ENCODE assay signal across 9 mouse cellular contexts in genomic region chr9:66177975-66178374, GRCm38 (mm10).
"Had no signal": no experiment of that assay in that cellular context is flagged by ENCODE, and none has a peak within 500 bp of the region (broad histone marks: within the 10 kb centered on the region; RNA-seq: fewer than 3 reads in every experiment).

No protein-coding gene starts in this region.

- H3K4me2 ChIP-seq: hindbrain, embryonic 13.5 days; limb, embryonic 12.5 days; neural tube, embryonic 13.5 days; stomach, embryonic 15.5 days had no signal

- DNase-seq: lung, adult 18-20 months; retina, postnatal 1 day; thymus, postnatal 36 days had no signal

- H3K27ac ChIP-seq: hindbrain, embryonic 13.5 days; hindbrain, postnatal 0 days; limb, embryonic 12.5 days; neural tube, embryonic 13.5 days; stomach, embryonic 15.5 days had no signal

- H3K27me3 ChIP-seq: hindbrain, embryonic 13.5 days; limb, embryonic 12.5 days; neural tube, embryonic 13.5 days; stomach, embryonic 15.5 days had no signal

- ATAC-seq: hindbrain, postnatal 0 days; midbrain, embryonic 16.5 days had no signal

- H3K4me1 ChIP-seq: hindbrain, embryonic 13.5 days; neural tube, embryonic 13.5 days had no signal

- H3K36me3 ChIP-seq: hindbrain, embryonic 13.5 days; limb, embryonic 12.5 days; neural tube, embryonic 13.5 days; stomach, embryonic 15.5 days had no signal

- H3K4me3 ChIP-seq: hindbrain, embryonic 13.5 days; limb, embryonic 12.5 days; neural tube, embryonic 13.5 days; stomach, embryonic 15.5 days had no signal

- H3K9me3 ChIP-seq: hindbrain, embryonic 13.5 days; limb, embryonic 12.5 days; neural tube, embryonic 13.5 days; stomach, embryonic 15.5 days had no signal

- H3K9ac ChIP-seq: hindbrain, embryonic 13.5 days; limb, embryonic 12.5 days; neural tube, embryonic 13.5 days; stomach, embryonic 15.5 days had no signal
